Mouse (Mus musculus) lung, embryonic 16.5 days (tissue): ENCODE data around the gene Tbc1d8b. TPM values are rescaled to one million over a fixed set of nuclear protein-coding genes. Genes with fewer than 3 reads are reported as not detected.
"Not testable (repeated sequence)": the region's sequence is repeated elsewhere in the genome, so short reads cannot be mapped to it uniquely, and the experiment has no call there.

Source experiments
- ATAC-seq: fragments of 200-750 bp; cut with Nextera tagmentation; 2 replicates; pipeline ENCODE4 v1.8.0; 2017; ENCODE audit warnings: low read depth, mild to moderate bottlenecking, moderate library complexity
- H3K27ac ChIP-seq: fragments of 300-500 bp; sonication (generic); 2 replicates; pipeline ENCODE4 v1.5.1; 2014; ENCODE audit warnings: mild to moderate bottlenecking, control low read depth, low read length
- H3K27me3 ChIP-seq: fragments of 300-500 bp; sonication (generic); 2 replicates; pipeline ENCODE4 v1.6.1; 2014; ENCODE audit warnings: low read depth, low read length, mixed read lengths; ENCODE audit not compliant: control insufficient read depth, insufficient read depth
- H3K36me3 ChIP-seq: fragments of 300-500 bp; sonication (generic); 2 replicates; pipeline ENCODE4 v1.6.1; 2014; ENCODE audit warnings: low read length; ENCODE audit not compliant: control insufficient read depth, insufficient read depth
- H3K4me1 ChIP-seq: fragments of 300-500 bp; sonication (generic); replicated peaks from 2 replicates; pipeline ENCODE4 v1.6.1; 2014; ENCODE audit warnings: low read length, mixed read lengths; ENCODE audit not compliant: control insufficient read depth, insufficient read depth
- H3K4me2 ChIP-seq: fragments of 300-500 bp; sonication (generic); 2 replicates; pipeline ENCODE4 v1.6.1; 2014; ENCODE audit warnings: low read depth, low read length, control low read depth
- H3K4me3 ChIP-seq: fragments of 300-500 bp; sonication (generic); 2 replicates; pipeline ENCODE4 v1.5.1; 2014; ENCODE audit warnings: mild to moderate bottlenecking, low read length, control low read depth
- H3K9ac ChIP-seq: fragments of 300-500 bp; sonication (generic); 2 replicates; pipeline ENCODE4 v1.6.1; 2014; ENCODE audit warnings: low read length, control low read depth
- H3K9me3 ChIP-seq: fragments of 300-500 bp; sonication (generic); 2 replicates; pipeline ENCODE4 v1.6.1; 2016; ENCODE audit warnings: low read length; ENCODE audit not compliant: control insufficient read depth
- WGBS: fragments of 180-500 bp; shearing (Covaris S2); extraction: QIAGEN DNeasy Blood & Tissue Kit; methylation state at CpG from one replicate; pipeline ENCODE4 v1.1.7; 2014; 5-methylcytosine and 5-hydroxymethylcytosine counted together
- polyA plus RNA-seq: library from polyadenylated mRNA; unstranded; fragments of >200 nt; fragmentation: Nextera tagmentation; extraction: Ambion mirVana; gene quantifications from 2 replicates; pipeline ENCODE4 v1.2.1, GENCODE M21; 2015

Gene Tbc1d8b
- polyA plus RNA-seq, 1 experiment from 2014 or later = 4.9 TPM

GRCm38 (mm10) chrX:139714381-139714780, 29.6 kb downstream of the Tbc1d8b start, which contains the start of gene Gm15013:
Gm15013 (minus strand) TSS chrX:139714481.
- no peak within 1 kb of the TSS for H3K4me3 ChIP-seq
- no peak within 1 kb of the TSS for H3K9ac ChIP-seq
- H3K9me3 ChIP-seq = no peaks in the 10 kb centered on the region
- H3K4me2 ChIP-seq = no peak within 1 kb of the TSS
- no peaks in the 10 kb centered on the region for H3K36me3 ChIP-seq
- no peak within 1 kb of the TSS for H3K27ac ChIP-seq
- no peak for ATAC-seq
- no peaks in the 10 kb centered on the region for H3K4me1 ChIP-seq
- 96% methylated on average over 8 of the region's 8 CpGs for WGBS
- H3K27me3 ChIP-seq = no peaks in the 10 kb centered on the region

DNA sequence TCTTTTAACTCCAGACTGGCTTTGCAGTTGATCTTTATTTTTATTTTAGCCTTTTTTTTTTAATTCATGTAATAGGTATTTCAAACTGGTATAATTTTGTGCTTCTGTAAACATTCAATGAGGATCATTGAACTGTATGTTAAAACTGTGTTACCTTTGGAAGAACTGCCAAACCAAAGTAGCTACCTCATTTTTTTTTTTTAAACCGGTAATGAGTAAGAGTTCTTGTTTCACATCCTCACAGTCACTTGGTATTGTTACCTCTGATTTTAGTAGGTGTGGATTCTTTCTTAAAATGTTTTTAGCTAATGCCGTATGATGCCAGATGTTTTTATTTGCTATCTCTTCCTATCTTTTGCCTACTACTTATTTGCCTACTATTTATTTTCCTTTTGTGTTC, 37.6 kb downstream of the Tbc1d8b start:
- Histone ChIP-seq H3K27me3 (no peaks in the 10 kb centered on the region), H3K4me1 (no peaks in the 10 kb centered on the region), H3K36me3 (no peaks in the 10 kb centered on the region), H3K4me2 (no peak overlapping the region), H3K9me3 (no peaks in the 10 kb centered on the region), H3K27ac (no peak overlapping the region), H3K9ac (no peak overlapping the region), H3K4me3 (no peak overlapping the region)
- no peak for ATAC-seq
- WGBS = 91% methylated on average over 2 of the region's 2 CpGs

DNA sequence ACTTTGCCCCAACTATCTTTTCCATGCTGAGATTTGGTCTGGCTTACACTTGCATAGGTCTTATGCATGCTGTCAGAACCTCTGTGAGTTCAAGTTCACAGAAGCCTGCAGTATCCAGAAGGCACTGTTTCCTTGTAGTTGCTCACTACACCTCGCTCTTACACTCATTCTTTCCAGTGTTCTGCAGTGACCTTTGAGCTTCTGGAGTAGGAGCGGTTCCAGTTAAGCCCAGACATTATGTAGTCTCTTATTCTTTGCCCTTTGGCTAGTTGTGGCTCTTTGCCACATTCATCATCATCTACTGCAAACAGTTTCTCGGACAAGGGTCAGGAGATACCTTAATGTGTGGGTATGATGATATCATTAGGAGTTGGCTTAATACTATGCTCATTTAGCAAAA, 45.7 kb downstream of the Tbc1d8b start:
- H3K4me3 ChIP-seq = no peak overlapping the region
- no peak for ATAC-seq
- H3K9me3 ChIP-seq = no peaks in the 10 kb centered on the region
- 77% methylated on average over 3 of the region's 3 CpGs for WGBS
- no peaks in the 10 kb centered on the region for H3K4me1 ChIP-seq
- 0 out of 2 replicates have a peak, but pooled peaks cover 2% of the 10 kb centered on the region for H3K36me3 ChIP-seq
- no peak overlapping the region for H3K4me2 ChIP-seq
- no peak overlapping the region for H3K9ac ChIP-seq
- no peak overlapping the region for H3K27ac ChIP-seq
- H3K27me3 ChIP-seq = no peaks in the 10 kb centered on the region

DNA sequence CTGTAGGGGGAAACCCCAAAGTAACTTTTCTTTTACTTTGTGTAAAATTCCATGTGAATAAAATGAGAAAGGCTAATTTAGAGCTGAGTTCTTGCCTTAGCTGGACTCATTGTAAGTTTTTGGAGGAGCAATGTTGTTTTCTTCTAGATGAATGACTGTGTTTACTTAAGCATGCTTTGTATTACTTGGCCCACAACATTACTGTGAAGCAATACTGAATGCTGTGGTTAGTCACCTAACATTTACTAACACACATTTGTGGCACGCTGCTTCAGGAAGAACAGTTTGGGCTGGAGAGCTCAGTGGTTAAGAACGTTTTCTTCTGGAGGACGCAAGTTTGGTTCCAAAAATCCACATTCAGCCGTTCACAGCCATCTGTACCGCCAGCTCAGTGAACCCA, 52.3 kb downstream of the Tbc1d8b start:
- H3K36me3 ChIP-seq = no peaks in the 10 kb centered on the region
- no peak overlapping the region for H3K9ac ChIP-seq
- no peak overlapping the region for H3K4me2 ChIP-seq
- WGBS = 83% methylated on average over 5 of the region's 5 CpGs
- no peaks in the 10 kb centered on the region for H3K27me3 ChIP-seq
- ATAC-seq = no peak
- no peaks in the 10 kb centered on the region for H3K9me3 ChIP-seq
- no peaks in the 10 kb centered on the region for H3K4me1 ChIP-seq
- no peak overlapping the region for H3K27ac ChIP-seq
- H3K4me3 ChIP-seq = no peak overlapping the region

DNA sequence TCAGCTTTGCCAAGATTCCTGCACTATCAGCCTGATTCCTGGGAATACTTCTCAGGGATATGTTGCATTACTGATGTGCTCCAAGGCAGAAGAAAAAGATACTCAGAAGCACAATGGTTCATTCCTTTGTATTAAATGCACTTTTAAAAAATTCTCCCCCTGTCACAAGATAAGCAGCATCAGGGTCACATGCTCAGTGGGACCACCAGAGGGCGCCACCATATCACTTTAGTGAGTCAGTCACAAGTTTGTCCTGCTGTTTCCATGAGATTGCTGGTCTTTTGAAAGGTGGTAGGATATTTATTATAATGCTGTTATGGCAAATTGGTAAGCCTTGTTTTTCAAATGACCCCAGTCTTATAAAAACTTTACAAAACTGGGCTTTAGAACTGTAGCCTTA, 67.1 kb downstream of the Tbc1d8b start:
- no peak overlapping the region for H3K27ac ChIP-seq
- ATAC-seq = no peak
- no peaks in the 10 kb centered on the region for H3K36me3 ChIP-seq
- no peaks in the 10 kb centered on the region for H3K9me3 ChIP-seq
- H3K4me2 ChIP-seq = no peak overlapping the region
- H3K4me1 ChIP-seq = no peaks in the 10 kb centered on the region
- H3K27me3 ChIP-seq = no peaks in the 10 kb centered on the region
- no peak overlapping the region for H3K4me3 ChIP-seq
- H3K9ac ChIP-seq = no peak overlapping the region
- 0% methylated on average over 1 of the region's 1 CpGs for WGBS

GRCm38 (mm10) chrX:139758634-139759033, 73.8 kb downstream of the Tbc1d8b start:
- H3K9ac ChIP-seq, H3K4me1 ChIP-seq, H3K4me2 ChIP-seq, H3K27me3 ChIP-seq, H3K36me3 ChIP-seq, H3K4me3 ChIP-seq, ATAC-seq, H3K27ac ChIP-seq, H3K9me3 ChIP-seq: not testable (repeated sequence)
- WGBS = 66% methylated on average over 3 of the region's 3 CpGs

DNA sequence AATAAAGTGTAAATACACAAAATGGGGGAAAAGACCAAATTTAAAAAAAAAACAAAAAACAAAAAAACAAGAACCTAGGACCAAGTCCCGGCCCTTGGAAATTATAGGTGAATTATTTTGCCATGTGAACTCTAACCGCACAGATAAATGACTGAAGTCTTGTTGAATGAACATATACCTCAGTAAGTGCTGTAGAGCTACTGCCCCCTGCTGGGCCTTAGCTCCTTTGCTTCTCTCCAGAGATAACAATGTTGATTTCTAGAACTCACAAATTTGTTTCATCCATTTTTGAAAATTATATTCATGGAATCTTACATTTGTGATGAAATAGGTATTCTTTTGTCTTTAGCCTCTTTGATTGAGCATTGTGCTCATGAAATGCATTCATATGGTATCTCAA, 77.8 kb downstream of the Tbc1d8b start:
- Histone ChIP-seq H3K4me1 (no peaks in the 10 kb centered on the region), H3K27ac (no peak overlapping the region), H3K4me3 (no peak overlapping the region), H3K9ac (no peak overlapping the region), H3K4me2 (no peak overlapping the region), H3K36me3 (no peaks in the 10 kb centered on the region), H3K9me3 (no peaks in the 10 kb centered on the region), H3K27me3 (no peaks in the 10 kb centered on the region)
- no peak for ATAC-seq
- WGBS = 77% methylated on average over 2 of the region's 2 CpGs

DNA sequence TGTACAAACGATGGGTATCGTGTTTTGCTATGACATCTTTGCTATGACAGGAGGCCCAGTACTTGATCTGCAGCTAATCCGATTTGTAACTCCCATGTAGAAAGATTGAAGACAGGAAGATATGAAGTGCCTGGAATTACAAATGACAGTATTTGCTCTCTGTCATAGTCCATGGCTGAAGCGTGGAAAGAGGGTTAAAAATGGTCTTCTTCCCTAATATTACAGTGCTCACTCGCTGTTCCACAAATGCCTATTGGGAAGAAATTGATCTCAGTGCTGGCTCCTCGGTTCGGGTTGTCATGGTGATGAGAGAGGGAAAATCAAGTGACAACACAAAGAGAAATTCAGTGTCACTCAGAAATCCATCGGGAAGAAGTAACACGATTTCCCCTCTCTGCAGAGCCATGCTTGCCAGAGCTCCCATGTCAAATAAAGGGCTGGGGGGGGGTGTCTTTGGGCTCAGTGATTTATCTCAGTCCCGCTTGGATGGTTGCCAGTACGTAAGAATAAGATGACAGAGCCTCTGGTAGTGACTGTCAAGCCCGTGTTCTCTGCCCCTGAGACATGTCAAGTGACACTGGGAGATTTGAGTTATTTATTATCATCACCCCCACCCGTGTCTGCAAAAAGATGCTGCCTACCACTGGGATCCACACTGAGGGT, 85.3 kb downstream of the Tbc1d8b start:
- Histone ChIP-seq H3K4me1 (no peaks in the 10 kb centered on the region), H3K4me3 (no peak overlapping the region), H3K27me3 (peaks cover 5% of the 10 kb centered on the region; the same call in 1 of the 2 replicates), H3K27ac (no peak overlapping the region), H3K4me2 (no peak overlapping the region), H3K9me3 (no peaks in the 10 kb centered on the region), H3K36me3 (no peaks in the 10 kb centered on the region), H3K9ac (no peak overlapping the region)
- WGBS = 58% methylated on average over 13 of the region's 13 CpGs
- ATAC-seq = no peak

- WGBS = 29% methylated on average over 18 of the region's 18 CpGs
- no peak overlapping the region for H3K4me3 ChIP-seq
- H3K27me3 ChIP-seq = 0 out of 2 replicates have a peak, but pooled peaks cover 2% of the 10 kb centered on the region
- H3K9me3 ChIP-seq = no peaks in the 10 kb centered on the region
- no peak overlapping the region for H3K9ac ChIP-seq
- ATAC-seq = peak; percentile 51
- H3K4me2 ChIP-seq = no peak overlapping the region
- no peaks in the 10 kb centered on the region for H3K4me1 ChIP-seq
- no peaks in the 10 kb centered on the region for H3K36me3 ChIP-seq
- no peak overlapping the region for H3K27ac ChIP-seq
These were observed 89.7 kb downstream of the Tbc1d8b start for GRCm38 (mm10) chrX:139774309-139775083.
